ENCODE assay signal across 13 mouse cellular contexts in genomic region chr14:20024888-20025719, GRCm38 (mm10). TPM values are rescaled to one million over a fixed set of nuclear protein-coding genes. Genes with fewer than 3 reads are reported as not detected.
DNase-seq lines count a peak whose midpoint lies in the region; ATAC-seq and TF ChIP-seq lines count a peak whose summit lies in the region.
"Had no signal": no experiment of that assay in that cellular context is flagged by ENCODE, and none has a peak within 500 bp of the region (broad histone marks: within the 10 kb centered on the region; RNA-seq: fewer than 3 reads in every experiment).

No protein-coding gene starts in this region.

- peak; percentile 73 to 86 for ATAC-seq in hematopoietic stem cell, adult 5-6 weeks (replicated peaks in 1 of 2; ENCODE audit: insufficient read depth in 1 of 2, low FRiP score in 2 of 2, low TSS enrichment in 1 of 2, low read depth in 1 of 2, poor library complexity in 2 of 2, severe bottlenecking in 2 of 2)
- peak; percentile 95 for ATAC-seq in megakaryocyte-erythroid progenitor cell, adult 5-6 weeks (replicated peaks; ENCODE audit: low FRiP score, low TSS enrichment, poor library complexity, severe bottlenecking)
- no peak for ATAC-seq in hindbrain, postnatal 0 days

- no peaks in the 10 kb centered on the region for H3K27me3 ChIP-seq in E14TG2a.4 (ENCODE audit: insufficient read depth, low read length)
- H3K27me3 ChIP-seq in hindbrain, postnatal 0 days (ENCODE audit: insufficient read depth, low read length), result no peaks in the 10 kb centered on the region
- H3K27me3 ChIP-seq: embryonic facial prominence, embryonic 13.5 days; midbrain, embryonic 12.5 days had no signal

- H3K9me3 ChIP-seq in E14TG2a.4 (ENCODE audit: low read length), result no peaks in the 10 kb centered on the region
- no peaks in the 10 kb centered on the region for H3K9me3 ChIP-seq in hindbrain, postnatal 0 days (ENCODE audit: low read length)
- H3K9me3 ChIP-seq: embryonic facial prominence, embryonic 13.5 days; midbrain, embryonic 12.5 days had no signal

- peak overlapping the region; percentile 58 for H3K4me3 ChIP-seq in E14TG2a.4 (replicated peaks; ENCODE audit: low read length)
- H3K4me3 ChIP-seq in hindbrain, postnatal 0 days (ENCODE audit: low read length), result no peak overlapping the region
- H3K4me3 ChIP-seq: embryonic facial prominence, embryonic 13.5 days; heart, adult 2 months; midbrain, embryonic 12.5 days had no signal

- no peak overlapping the region for H3K27ac ChIP-seq in hindbrain, postnatal 0 days
- H3K27ac ChIP-seq: embryonic facial prominence, embryonic 13.5 days; heart, adult 2 months; midbrain, embryonic 12.5 days had no signal

- H3K4me1 ChIP-seq in E14TG2a.4 (replicated peaks; ENCODE audit: low read depth, low read length), result peaks cover 47% of the 10 kb centered on the region
- H3K4me1 ChIP-seq in hindbrain, postnatal 0 days (ENCODE audit: insufficient read depth, low read length), result no peaks in the 10 kb centered on the region
- H3K4me1 ChIP-seq: embryonic facial prominence, embryonic 13.5 days; midbrain, embryonic 12.5 days had no signal

- H3K36me3 ChIP-seq in E14TG2a.4 (ENCODE audit: insufficient read depth, low read length), result no peaks in the 10 kb centered on the region
- no peaks in the 10 kb centered on the region for H3K36me3 ChIP-seq in hindbrain, postnatal 0 days (ENCODE audit: insufficient read depth, low read length)
- H3K36me3 ChIP-seq: embryonic facial prominence, embryonic 13.5 days; midbrain, embryonic 12.5 days had no signal

- peak; percentile 19 for DNase-seq in 3134 (ENCODE audit: extremely low read depth, insufficient read length, low spot score)
- DNase-seq in hindbrain, postnatal 0 days (ENCODE audit: low spot score), result no peak
- DNase-seq in layer of hippocampus, postnatal 14 days (ENCODE audit: low spot score in 2 of 2), result no peak
- DNase-seq in neural tube, embryonic 10.5 days (ENCODE audit: extremely low spot score, low spot score), result no peak
- DNase-seq in gastrocnemius, adult 18-20 months (ENCODE audit: low spot score), result no peak
- DNase-seq: kidney, postnatal 14 days; retina, postnatal 1 day had no signal

- no peak for TF ChIP-seq CTCF in E14TG2a.4 (conservative IDR thresholded peaks at IDR 0.05; ENCODE audit: low read length)
- TF ChIP-seq CTCF in hindbrain, postnatal 0 days (IDR thresholded peaks at IDR 0.05; ENCODE audit: low read depth), result no peak

- no peak overlapping the region for H3K4me2 ChIP-seq in hindbrain, postnatal 0 days (ENCODE audit: low read depth, low read length)
- H3K4me2 ChIP-seq: embryonic facial prominence, embryonic 13.5 days; midbrain, embryonic 12.5 days had no signal

- no peak overlapping the region for H3K9ac ChIP-seq in hindbrain, postnatal 0 days (replicated peaks; ENCODE audit: low read length)
- H3K9ac ChIP-seq: embryonic facial prominence, embryonic 13.5 days; midbrain, embryonic 12.5 days had no signal

- WGBS in hindbrain, postnatal 0 days, result 67% methylated on average over 6 of the region's 6 CpGs

RNA-seq across cellular contexts. Expression of gene Gng2, which starts 47.7 kb away (rescaled TPM):
- total RNA-seq in hematopoietic stem cell, adult 5-6 weeks (2017), result 67.2 and 72.2 TPM in 2 replicates
- 1.2 and 11.6 TPM in 2 replicates for total RNA-seq in megakaryocyte-erythroid progenitor cell, adult 5-6 weeks (2014; fragmentation: Nextera tagmentation)
- total RNA-seq in megakaryocyte-erythroid progenitor cell, adult 5-6 weeks (2017), result 5.7 and 11.8 TPM in 2 replicates
- total RNA-seq in hindbrain, postnatal 0 days (2014; rRNA removed), result 208 and 218 TPM in 2 replicates
- 229 and 265 TPM in 2 replicates for polyA plus RNA-seq in hindbrain, postnatal 0 days (2015; fragmentation: Nextera tagmentation; extraction: Ambion mirVana)
- total RNA-seq in layer of hippocampus, postnatal 14 days (2021), result 100 to 1,000 TPM; 384 to 437 TPM
- 1 to 10 TPM; 2.4 to 6.6 TPM for total RNA-seq in gastrocnemius, adult 18-20 months (2021)
